Mouse (Mus musculus) CH12.LX (cell line): ENCODE data around the gene Sos2. TPM values are rescaled to one million over a fixed set of nuclear protein-coding genes. Genes with fewer than 3 reads are reported as not detected.

Experiments used
- DNase-seq: peaks from one replicate; pipeline ENCODE4 v3.0.0-alpha.2; 2013; ENCODE audit errors: extremely low read depth
- H3K27ac ChIP-seq: 2 replicates; pipeline ENCODE4 v1.5.1; 2012; ENCODE audit warnings: low read depth, mild to moderate bottlenecking, control low read depth, moderate library complexity; ENCODE audit not compliant: insufficient read depth
- H3K27me3 ChIP-seq: replicated peaks from 2 replicates; pipeline ENCODE3; 2012; ENCODE audit warnings: inconsistent platforms
- H3K36me3 ChIP-seq, 2 experiments: replicated peaks in 1 of 2; 2 replicates each; pipeline versions ENCODE3 to v1.6.1; 2012; ENCODE audit warnings: inconsistent platforms in 1 of 2, low read length in 1 of 2, mild to moderate bottlenecking in 1 of 2, mixed read lengths in 1 of 2, moderate library complexity in 1 of 2; ENCODE audit not compliant: control insufficient read depth in 1 of 2, insufficient read depth in 1 of 2
- H3K4me1 ChIP-seq, 2 experiments: 2 replicates each; pipeline ENCODE4 v1.6.1; 2012; ENCODE audit warnings: inconsistent platforms in 1 of 2, moderate library complexity in 1 of 2; ENCODE audit not compliant: insufficient read depth in 2 of 2, control insufficient read depth in 1 of 2
- H3K4me2 ChIP-seq: 2 replicates; pipeline ENCODE4 v1.6.1; 2012; ENCODE audit warnings: low read depth, mild to moderate bottlenecking, control low read depth; ENCODE audit not compliant: poor library complexity, insufficient read depth, severe bottlenecking
- H3K4me3 ChIP-seq, 3 experiments: fragments of 150-350 bp in 1 of 3; sonication (generic) in 1 of 3; replicated peaks in 1 of 3; 2 replicates each; pipeline versions ENCODE3 to v1.5.1; 2011 to 2012; ENCODE audit warnings: low read depth in 2 of 3, low read length in 2 of 3, mild to moderate bottlenecking in 2 of 3, moderate library complexity in 2 of 3, control low read depth in 1 of 3, improper control_type of control experiment in 1 of 3, inconsistent platforms in 1 of 3, mixed read lengths in 1 of 3; ENCODE audit not compliant: poor library complexity in 1 of 3
- H3K79me2 ChIP-seq: replicated peaks from 2 replicates; pipeline ENCODE4 v1.6.1; 2012; ENCODE audit warnings: mild to moderate bottlenecking, moderate library complexity; ENCODE audit not compliant: control insufficient read depth, poor library complexity, insufficient read depth, severe bottlenecking; ENCODE audit errors: extremely low read depth
- H3K9ac ChIP-seq: 2 replicates; pipeline ENCODE4 v1.6.1; 2012; ENCODE audit warnings: low read depth, mild to moderate bottlenecking, control low read depth, moderate library complexity; ENCODE audit not compliant: insufficient read depth
- H3K9me3 ChIP-seq: replicated peaks from 2 replicates; pipeline ENCODE3; 2012; ENCODE audit warnings: low read length, inconsistent platforms, mixed read lengths
- BHLHE40 ChIP-seq: IDR thresholded peaks from 2 replicates; pipeline ENCODE4 v1.6.1; 2011; ENCODE audit warnings: mild to moderate bottlenecking, low read depth, low read length, improper control_type of control experiment
- CHD1 ChIP-seq: IDR thresholded peaks from 2 replicates; pipeline ENCODE4 v1.6.1; 2012; ENCODE audit warnings: low read depth, low read length, improper control_type of control experiment, inconsistent platforms
- CTCF ChIP-seq, 2 experiments: IDR thresholded peaks in 1 of 2; conservative IDR thresholded peaks in 1 of 2; 2 replicates each; pipeline ENCODE4 v1.5.1; 2011 to 2012; ENCODE audit warnings: low read depth in 2 of 2, low read length in 2 of 2, improper control_type of control experiment in 1 of 2, inconsistent platforms in 1 of 2, mild to moderate bottlenecking in 1 of 2, moderate library complexity in 1 of 2
- ELF1 ChIP-seq: IDR thresholded peaks from 2 replicates; pipeline ENCODE4 v1.6.1; 2014; ENCODE audit warnings: low read depth, mild to moderate bottlenecking, inconsistent platforms, low read length, improper control_type of control experiment
- KAT2A ChIP-seq: IDR thresholded peaks from 2 replicates; pipeline ENCODE4 v1.6.1; 2012; ENCODE audit warnings: low read length, improper control_type of control experiment, inconsistent platforms; ENCODE audit not compliant: insufficient replicate concordance
- MAZ ChIP-seq: IDR thresholded peaks from 2 replicates; pipeline ENCODE4 v1.6.1; 2012; ENCODE audit warnings: low read depth, mild to moderate bottlenecking, inconsistent platforms, low read length, improper control_type of control experiment, moderate library complexity
- MXI1 ChIP-seq: IDR thresholded peaks from 2 replicates; pipeline ENCODE4 v1.6.1; 2011; ENCODE audit warnings: mild to moderate bottlenecking, low read depth, low read length, improper control_type of control experiment
- MYC ChIP-seq: IDR thresholded peaks from 2 replicates; pipeline ENCODE4 v1.6.1; 2011; ENCODE audit warnings: low read depth, mild to moderate bottlenecking, improper control_type of control experiment, low read length
- NELFE ChIP-seq: IDR thresholded peaks from 2 replicates; pipeline ENCODE4 v1.6.1; 2011; ENCODE audit warnings: low read depth, low read length, improper control_type of control experiment
- PAX5 ChIP-seq: IDR thresholded peaks from 2 replicates; pipeline ENCODE4 v1.6.1; 2012; ENCODE audit warnings: low read length, inconsistent platforms, mixed read lengths
- POLR2A ChIP-seq: IDR thresholded peaks from 2 replicates; pipeline ENCODE4 v1.6.1; 2011; ENCODE audit warnings: low read depth, mild to moderate bottlenecking, improper control_type of control experiment, low read length
- POLR2AphosphoS2 ChIP-seq: IDR thresholded peaks from 2 replicates; pipeline ENCODE4 v1.6.1; 2011; ENCODE audit warnings: low read depth, low read length, improper control_type of control experiment
- SIN3A ChIP-seq: IDR thresholded peaks from 2 replicates; pipeline ENCODE4 v1.6.1; 2012; ENCODE audit warnings: low read length, improper control_type of control experiment, inconsistent platforms
- TCF12 ChIP-seq: IDR thresholded peaks from 2 replicates; pipeline ENCODE4 v1.6.1; 2014; ENCODE audit warnings: low read depth, mild to moderate bottlenecking, inconsistent platforms, low read length, improper control_type of control experiment
- USF2 ChIP-seq: conservative IDR thresholded peaks from 2 replicates; pipeline ENCODE4 v1.6.1; 2011; ENCODE audit warnings: low read depth, low read length, improper control_type of control experiment
- ZC3H11A ChIP-seq: IDR thresholded peaks from 2 replicates; pipeline ENCODE4 v1.6.1; 2012; ENCODE audit warnings: low read depth, mild to moderate bottlenecking, inconsistent platforms, low read length, improper control_type of control experiment
- ZKSCAN1 ChIP-seq: IDR thresholded peaks from 2 replicates; pipeline ENCODE4 v1.6.1; 2012; ENCODE audit warnings: low read depth, inconsistent platforms, low read length, improper control_type of control experiment, borderline replicate concordance
- ZMIZ1 ChIP-seq: IDR thresholded peaks from 2 replicates; pipeline ENCODE4 v1.6.1; 2012; ENCODE audit warnings: low read depth, mild to moderate bottlenecking, inconsistent platforms, low read length, improper control_type of control experiment
- dilution Hi-C: fragments of 300-500 bp; cut with MboI; formaldehyde crosslinking; loops from 2 replicates; pipeline ENCODE4 v1.14.3; 2020; ENCODE audit warnings: low sequenced_read_pairs; ENCODE audit not compliant: extremely low pct_unique_long_range_greater_than_20kb, extremely low pct_ligation_motif_present
- in situ Hi-C: fragments of 300-500 bp; cut with MboI; formaldehyde crosslinking; loops from 3 replicates; pipeline ENCODE4 v1.14.3; 2019; ENCODE audit warnings: low sequenced_read_pairs, low pct_ligation_motif_present, low pct_unique_long_range_greater_than_20kb, mixed read lengths
- polyA plus RNA-seq: library from polyadenylated mRNA; unstranded; fragments of >175 nt; gene quantifications from 2 replicates; pipeline ENCODE4 v1.2.1, GENCODE M21; 2012; ENCODE audit warnings: low read depth; ENCODE audit not compliant: insufficient read length
- total RNA-seq, 2 experiments: library from RNA; depleted of rRNA; stranded (reverse); fragments of 300-350 nt in 1 of 2; fragments of >200 nt in 1 of 2; gene quantifications; 2 replicates each; pipeline ENCODE4 v1.2.3; 2012 to 2014

Gene Sos2
- total and polyA plus RNA-seq, 3 experiments, result 7.9 to 10.3 (median 9.6) TPM

GRCm38 (mm10) chr12:69680635-69681565, 752 bp downstream of the Sos2 start:
- Histone ChIP-seq H3K27ac (peak overlapping the region; percentile 29), H3K4me1 (peaks cover 6 to 7% of the 10 kb centered on the region in 2 experiments), H3K9me3 (no peaks in the 10 kb centered on the region), H3K36me3 (no peaks in the 10 kb centered on the region), H3K79me2 (peaks cover 20% of the 10 kb centered on the region), H3K9ac (peak overlapping the region; percentile 96), H3K4me3 (peak overlapping the region; percentile 62 to 83 (median 75)), H3K27me3 (no peaks in the 10 kb centered on the region), H3K4me2 (peak overlapping the region; percentile 93)
- dilution Hi-C loops, result no loop called here
- in situ Hi-C loops, result loop anchor here (25.0 kb wide), 1 partner anchor 469 kb away; the partner anchor contains the start of gene Gm49384
- peak; percentile 39 for DNase-seq
- TF ChIP-seq SIN3A, result peak; percentile 43; the same call in 1 of the 2 replicates
- TF ChIP-seq ELF1, result 0 out of 2 replicates have a peak, but pooled peaks have one; percentile 11
- no peak for TF ChIP-seq MAZ
- TF ChIP-seq CTCF (conservative IDR thresholded peaks at IDR 0.05 in 1 of 2, IDR thresholded peaks at IDR 0.05 in 1 of 2; ENCODE audit: low read depth in 2 of 2, low read length in 2 of 2), result no peak
- peak; percentile 60; the same call in 1 of the 2 replicates for TF ChIP-seq MXI1
- TF ChIP-seq ZMIZ1, result 0 out of 2 replicates have a peak, but pooled peaks have one; percentile 19
- peak; percentile 33; the same call in 1 of the 2 replicates for TF ChIP-seq POLR2A
- no peak for TF ChIP-seq PAX5

GRCm38 (mm10) chr12:69676157-69676556, 5.5 kb downstream of the Sos2 start:
- Histone ChIP-seq H3K9ac (no peak overlapping the region), H3K4me3 (no peak overlapping the region), H3K27me3 (no peaks in the 10 kb centered on the region), H3K9me3 (no peaks in the 10 kb centered on the region), H3K4me2 (no peak overlapping the region), H3K36me3 (peaks cover 0 to 3% of the 10 kb centered on the region in 2 experiments), H3K27ac (no peak overlapping the region), H3K4me1 (peaks cover 4 to 7% of the 10 kb centered on the region in 2 experiments), H3K79me2 (peaks cover 27% of the 10 kb centered on the region)
- dilution Hi-C loops (no loop called here), in situ Hi-C loops (loop anchor here (25.0 kb wide), 1 partner anchor 464 kb away; the partner anchor contains the start of gene Gm49384)
- DNase-seq, result no peak
- TF ChIP-seq POLR2AphosphoS2 (no peak), KAT2A (no peak), BHLHE40 (no peak), ZKSCAN1 (no peak), USF2 (no peak), MYC (no peak), MAZ (no peak), CHD1 (no peak), ZMIZ1 (no peak), NELFE (no peak), ELF1 (no peak), TCF12 (no peak), ZC3H11A (no peak), CTCF (conservative IDR thresholded peaks at IDR 0.05 in 1 of 2, IDR thresholded peaks at IDR 0.05 in 1 of 2; ENCODE audit: low read depth in 2 of 2, low read length in 2 of 2) (no peak)
